Mouse (Mus musculus) cortical plate, adult 2 months (tissue): ENCODE data around the gene Mthfsd. TPM values are rescaled to one million over a fixed set of nuclear protein-coding genes. Genes with fewer than 3 reads are reported as not detected.
A peak's percentile ranks its signal among the peaks of the same experiment; 100 is the strongest.

Source experiments
- H3K27ac ChIP-seq: fragments of 200-500 bp; 2 replicates; pipeline ENCODE4 v1.5.1; 2012; ENCODE audit warnings: low read length, control low read depth, inconsistent platforms; ENCODE audit not compliant: insufficient read depth
- H3K4me1 ChIP-seq: fragments of 200-500 bp; 2 replicates; pipeline ENCODE4 v1.6.1; 2011; ENCODE audit warnings: low read length; ENCODE audit not compliant: control insufficient read depth, insufficient read depth
- H3K4me3 ChIP-seq: fragments of 200-500 bp; 2 replicates; pipeline ENCODE4 v1.5.1; 2011; ENCODE audit warnings: mild to moderate bottlenecking, low read length, control low read depth; ENCODE audit not compliant: insufficient read depth
- CTCF ChIP-seq: fragments of 200-500 bp; IDR thresholded peaks from 2 replicates; pipeline ENCODE4 v1.5.1; 2011; ENCODE audit warnings: mild to moderate bottlenecking, control low read depth, low read length; ENCODE audit not compliant: insufficient read depth; ENCODE audit errors: extremely low read depth
- POLR2A ChIP-seq: fragments of 200-500 bp; IDR thresholded peaks from 2 replicates; pipeline ENCODE4 v1.6.1; 2011; ENCODE audit warnings: mild to moderate bottlenecking, low read length, control low read depth; ENCODE audit not compliant: insufficient read depth; ENCODE audit errors: extremely low read depth
- polyA plus RNA-seq: library from polyadenylated mRNA; depleted of rRNA; stranded (reverse); fragments of >200 nt; gene quantifications from 2 replicates; pipeline ENCODE4 v1.2.3, GENCODE M21; 2012

Gene Mthfsd
- polyA plus RNA-seq, 1 experiment, result 95.8 TPM

DNA sequence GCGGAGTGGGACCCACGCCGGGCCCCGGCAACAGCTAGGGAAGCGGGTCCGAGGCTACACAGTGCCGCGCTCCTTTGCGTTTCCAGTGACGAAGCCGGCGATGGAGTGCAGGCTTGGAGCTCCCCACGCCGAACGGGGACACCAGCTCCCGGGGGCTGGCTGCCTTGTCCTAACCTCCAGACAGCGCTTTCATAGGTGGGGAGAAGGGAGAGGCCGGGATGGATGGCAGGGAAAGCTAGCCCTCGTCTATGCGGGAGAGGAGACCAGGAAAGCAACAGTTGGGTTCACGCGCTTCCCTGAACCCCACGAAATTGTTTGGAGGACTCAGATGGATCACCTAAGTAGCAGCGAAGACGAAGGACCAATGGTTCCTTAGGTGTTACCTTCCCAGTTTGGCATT, 6.9 kb upstream of the Mthfsd start:
- no peak overlapping the region for H3K27ac ChIP-seq
- no peak overlapping the region for H3K4me3 ChIP-seq
- H3K4me1 ChIP-seq, result no peaks in the 10 kb centered on the region
- TF ChIP-seq POLR2A (no peak), CTCF (no peak)

DNA sequence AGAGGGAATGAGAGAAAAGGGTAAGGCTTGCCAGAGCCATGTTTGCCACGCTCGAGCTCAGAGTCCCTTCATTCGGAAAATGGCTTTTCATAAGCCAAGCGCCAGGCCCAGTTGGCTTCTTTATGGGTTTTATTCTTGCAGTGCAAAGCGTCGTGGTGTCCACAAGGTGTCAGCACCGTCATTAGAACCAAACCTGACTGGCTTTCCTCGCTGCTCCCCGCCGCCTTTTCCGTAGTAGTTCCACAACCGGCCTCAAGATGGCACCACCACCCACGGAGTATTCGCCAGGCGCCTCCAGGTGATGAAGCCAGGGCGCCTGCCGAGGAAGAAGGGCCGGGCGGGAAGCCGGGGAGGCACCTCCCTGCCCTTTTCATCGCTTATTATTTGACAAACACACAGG, 5.1 kb upstream of the Mthfsd start:
- Histone ChIP-seq H3K4me1 (no peaks in the 10 kb centered on the region), H3K27ac (no peak overlapping the region), H3K4me3 (no peak overlapping the region)
- no peak for TF ChIP-seq POLR2A
- TF ChIP-seq CTCF, result peak; percentile 99

DNA sequence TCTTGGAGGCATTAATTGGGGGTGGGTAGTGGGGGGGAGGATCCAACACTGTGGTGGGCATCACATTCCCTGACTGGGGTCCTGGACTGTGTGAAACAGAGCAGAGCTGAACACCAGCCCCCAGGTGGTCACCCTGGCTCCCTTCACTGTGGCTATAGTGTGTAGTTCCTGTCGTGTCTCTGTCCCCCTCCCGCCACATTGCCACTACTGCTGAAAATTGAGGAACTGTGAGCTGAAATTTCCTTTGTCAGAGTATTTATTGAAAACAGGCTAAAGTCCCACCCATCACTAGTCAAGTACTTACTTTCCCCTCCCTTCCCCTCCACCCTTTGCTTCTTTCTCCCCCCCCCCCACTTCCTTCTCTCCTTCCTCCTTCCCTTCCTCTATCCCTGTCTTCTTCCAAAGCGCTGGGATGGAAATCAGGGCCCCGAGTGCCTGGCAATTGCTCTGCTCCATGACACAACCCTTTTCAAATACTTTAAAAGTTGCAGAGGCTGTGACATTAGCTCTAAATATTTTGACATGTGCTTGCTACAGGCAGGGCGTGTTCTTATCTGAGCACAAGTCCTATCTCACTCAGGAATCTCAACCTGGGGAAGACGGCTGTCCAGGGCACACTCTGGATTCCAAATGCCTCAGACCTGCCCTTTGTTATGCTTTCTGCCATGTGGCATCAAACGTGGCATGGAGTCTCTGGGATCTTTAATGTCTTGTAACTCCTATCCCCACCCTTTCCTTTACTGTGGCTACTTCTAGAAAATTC, 3.1 kb upstream of the Mthfsd start:
- peaks cover 5% of the 10 kb centered on the region; the same call in 1 of the 2 replicates for H3K4me1 ChIP-seq
- no peak for TF ChIP-seq POLR2A
- H3K27ac ChIP-seq, result no peak overlapping the region
- H3K4me3 ChIP-seq, result no peak overlapping the region

DNA sequence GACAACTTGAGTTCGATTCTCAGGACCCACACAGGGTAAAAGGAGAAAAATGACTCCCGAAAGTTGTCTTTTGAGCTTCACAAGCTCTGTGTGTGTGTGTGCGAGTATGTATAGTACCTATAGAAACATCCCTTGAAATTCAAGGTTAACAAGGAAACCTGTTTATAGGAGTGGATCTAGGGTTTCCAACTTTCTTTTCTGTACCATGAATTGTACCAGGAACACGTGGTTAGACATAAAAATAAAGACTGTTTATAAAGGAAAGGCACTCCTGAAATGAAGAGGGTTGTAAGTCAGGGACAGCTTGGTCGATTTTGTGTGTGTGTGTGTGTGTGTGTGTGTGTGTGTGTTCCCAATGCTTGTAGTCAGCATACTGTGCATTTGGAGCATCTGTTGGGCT, 465 bp upstream of the Mthfsd start:
- H3K4me3 ChIP-seq, result peak overlapping the region; percentile 84
- peaks cover 5% of the 10 kb centered on the region; the same call in 1 of the 2 replicates for H3K4me1 ChIP-seq
- no peak for TF ChIP-seq CTCF
- TF ChIP-seq POLR2A, result no peak
- no peak overlapping the region for H3K27ac ChIP-seq

DNA sequence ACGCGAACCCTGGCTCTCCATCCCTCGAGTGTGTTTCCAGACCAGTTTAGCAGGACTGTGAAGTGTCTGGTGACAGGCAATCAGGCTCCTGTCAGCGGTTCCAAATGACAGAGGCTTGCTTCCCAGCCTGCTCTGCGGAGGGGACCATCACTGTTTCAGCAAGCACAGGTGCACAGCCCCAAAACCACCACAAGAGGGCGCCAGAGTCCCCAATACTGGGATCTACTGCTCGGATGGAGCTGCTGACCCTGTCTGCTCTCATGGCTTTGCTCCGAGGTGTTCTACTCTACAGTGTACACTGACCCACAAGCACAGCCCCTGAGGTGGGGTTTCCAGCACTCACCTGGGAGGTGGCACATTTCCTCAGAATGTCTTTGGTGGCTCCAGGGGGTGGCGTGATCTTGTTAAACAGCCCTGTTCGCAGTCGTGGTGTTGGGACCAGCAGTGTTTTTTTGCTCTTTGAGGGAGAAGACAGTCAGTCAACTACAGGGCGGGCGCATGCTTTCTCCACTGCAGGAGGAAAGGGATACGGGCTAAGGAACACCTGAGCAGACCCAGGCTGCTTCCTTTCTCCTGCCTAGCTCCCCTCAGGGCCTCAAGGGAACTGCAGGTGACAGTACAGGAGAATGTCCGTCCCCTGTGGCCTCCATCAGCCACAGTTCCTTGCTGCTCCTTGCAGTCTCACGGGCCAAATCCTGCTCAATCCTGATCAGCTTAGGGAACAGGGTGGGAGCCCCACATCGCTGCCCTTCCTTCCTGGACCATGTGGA, 4.0 kb downstream of the Mthfsd start:
- Histone ChIP-seq H3K4me3 (no peak overlapping the region), H3K27ac (no peak overlapping the region), H3K4me1 (peaks cover 5% of the 10 kb centered on the region; the same call in 1 of the 2 replicates)
- peak; percentile 80 for TF ChIP-seq CTCF
- TF ChIP-seq POLR2A, result no peak

DNA sequence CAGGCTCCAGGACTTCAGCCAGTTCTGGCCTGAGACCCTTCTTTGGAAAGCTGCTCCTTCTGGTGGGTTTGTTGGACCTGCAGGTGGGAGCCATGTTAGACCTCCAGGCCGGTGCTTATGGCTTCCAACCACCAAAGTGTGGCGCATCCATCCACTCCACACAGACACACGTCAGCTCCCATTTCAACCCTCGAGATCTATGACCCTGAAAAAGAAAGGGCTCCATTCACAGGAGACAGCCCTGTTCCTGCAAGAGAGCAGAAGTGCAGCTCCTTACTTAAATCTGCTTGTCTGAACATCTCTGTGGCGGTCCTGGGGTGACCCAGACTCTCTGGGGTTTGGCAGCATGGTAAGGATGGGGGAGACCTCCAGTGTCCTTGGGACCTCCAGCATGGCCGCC, 14.7 kb downstream of the Mthfsd start:
- TF ChIP-seq CTCF, result no peak
- TF ChIP-seq POLR2A, result no peak
- no peak overlapping the region for H3K27ac ChIP-seq
- no peaks in the 10 kb centered on the region for H3K4me1 ChIP-seq

DNA sequence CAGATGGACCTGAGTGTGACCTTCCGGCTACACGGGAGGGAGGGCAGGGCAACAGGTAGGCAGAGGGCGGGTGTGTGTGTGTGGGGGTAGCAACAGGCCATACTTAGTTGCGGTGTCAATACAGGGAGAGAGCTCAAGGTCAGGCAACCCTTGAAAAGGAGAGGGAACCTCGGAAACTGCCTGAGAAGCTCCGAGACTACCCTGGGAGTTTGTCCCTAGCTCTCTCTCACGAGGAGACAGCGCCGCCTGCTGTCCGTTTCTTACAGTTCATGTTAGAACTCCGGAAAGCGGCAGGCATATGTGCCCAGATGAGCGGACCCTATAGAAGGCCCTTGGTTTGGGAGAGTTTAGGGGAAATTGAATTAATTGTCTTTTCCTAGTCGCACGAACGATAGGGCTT, 15.6 kb downstream of the Mthfsd start:
- TF ChIP-seq CTCF, result peak; percentile 94
- TF ChIP-seq POLR2A, result no peak
- Histone ChIP-seq H3K4me1 (no peaks in the 10 kb centered on the region), H3K4me3 (no peak overlapping the region), H3K27ac (no peak overlapping the region)

More for the DNA sequence above, 14.7 kb downstream of the Mthfsd start:
- no peak overlapping the region for H3K4me3 ChIP-seq

DNA sequence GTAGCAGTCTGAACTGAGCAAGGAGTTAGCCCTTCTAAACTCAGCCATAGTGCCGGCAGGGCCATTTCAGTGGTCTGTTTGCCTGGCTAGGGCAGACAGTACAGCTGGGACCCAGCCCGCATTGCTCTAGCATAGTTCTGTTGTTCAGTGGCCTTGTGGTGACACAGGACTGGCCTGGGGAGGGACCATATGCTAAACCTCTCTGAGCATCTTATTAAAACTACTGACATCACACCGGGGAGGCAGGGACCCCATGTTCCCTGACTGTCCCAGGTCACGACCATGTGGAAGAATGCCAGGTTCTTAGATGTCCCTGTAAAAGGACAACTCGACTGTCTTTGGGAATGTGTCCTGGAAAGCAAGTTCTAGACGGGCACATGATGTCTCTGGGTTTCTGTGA, 16.1 kb downstream of the Mthfsd start:
- TF ChIP-seq CTCF (no peak), POLR2A (no peak)
- Histone ChIP-seq H3K4me3 (no peak overlapping the region), H3K27ac (no peak overlapping the region), H3K4me1 (no peaks in the 10 kb centered on the region)

DNA sequence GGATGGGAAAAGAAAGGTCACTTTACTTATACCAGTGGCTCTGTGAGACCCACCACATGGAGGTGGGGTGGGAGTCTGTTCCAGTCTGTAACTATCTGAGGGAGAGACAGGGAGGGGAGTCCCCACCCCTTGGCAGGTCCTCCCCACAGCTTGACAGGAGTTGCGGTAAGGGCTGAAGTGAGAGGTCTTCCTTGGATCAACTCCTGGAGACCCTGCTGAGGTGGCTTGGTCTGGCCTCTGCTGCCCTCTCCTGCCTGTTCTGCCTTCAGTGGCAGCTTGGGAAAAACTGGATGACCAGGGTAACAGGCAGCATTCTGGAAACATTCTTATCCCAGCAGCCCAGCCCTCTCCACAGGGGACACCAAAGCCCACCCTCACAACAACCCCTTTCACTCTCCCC, 17.5 kb downstream of the Mthfsd start:
- no peak overlapping the region for H3K4me3 ChIP-seq
- no peak overlapping the region for H3K27ac ChIP-seq
- TF ChIP-seq POLR2A (no peak), CTCF (no peak; the same call in 1 of the 2 replicates)
- no peaks in the 10 kb centered on the region for H3K4me1 ChIP-seq
